In the genomic region with DNA sequence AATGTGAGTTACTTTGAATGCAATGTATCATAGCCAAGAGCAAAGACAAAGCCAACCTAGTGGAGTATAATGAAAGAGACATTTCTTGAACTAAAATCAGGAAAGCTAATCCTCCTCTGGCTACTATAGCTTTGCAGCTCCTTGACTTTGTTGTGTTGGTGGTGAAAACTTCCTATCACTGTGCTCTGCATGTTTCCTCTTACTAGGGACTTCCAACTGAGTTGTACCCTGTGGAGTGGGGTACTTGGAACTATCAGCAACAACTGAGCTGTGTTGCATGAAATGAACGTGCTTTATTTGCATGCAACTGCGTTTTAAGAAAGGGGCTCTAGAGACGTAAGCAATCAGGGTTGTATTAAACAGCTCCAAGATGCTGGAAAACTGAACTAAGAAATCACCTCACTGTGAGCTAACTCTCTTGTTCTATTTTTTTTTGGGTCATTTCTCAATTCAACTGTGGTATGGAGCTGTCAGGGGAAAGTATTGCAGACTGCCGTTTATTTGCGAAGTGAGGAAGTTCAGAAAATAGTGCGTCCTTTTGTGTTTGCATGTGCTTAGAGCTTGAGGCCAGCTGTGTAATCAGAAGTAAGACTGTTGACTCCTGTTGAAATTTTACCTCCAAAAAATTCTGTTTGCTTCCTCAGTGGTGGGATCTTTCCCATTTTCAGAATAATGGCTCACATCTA, we compare ENCODE assay signal across 23 mouse cellular contexts.
DNase-seq lines count a peak whose midpoint lies in the region; ATAC-seq and TF ChIP-seq lines count a peak whose summit lies in the region.
"Had no signal": no experiment of that assay in that cellular context is flagged by ENCODE, and none has a peak within 500 bp of the region (broad histone marks: within the 10 kb centered on the region; RNA-seq: fewer than 3 reads in every experiment).

No protein-coding gene starts in this region.

- TF ChIP-seq CTCF in midbrain, postnatal 0 days (IDR thresholded peaks at IDR 0.05), result no peak
- no peak for TF ChIP-seq CTCF in thymus, adult 2 months (IDR thresholded peaks at IDR 0.05; ENCODE audit: borderline replicate concordance, control insufficient read depth, extremely low read depth, insufficient read depth, low read length, poor library complexity)

- no peaks in the 10 kb centered on the region for H3K36me3 ChIP-seq in embryonic facial prominence, embryonic 14.5 days (ENCODE audit: control insufficient read depth, insufficient read depth, low read length)
- H3K36me3 ChIP-seq in embryonic facial prominence, embryonic 10.5 days (replicated peaks), result no peaks in the 10 kb centered on the region
- H3K36me3 ChIP-seq in midbrain, postnatal 0 days (ENCODE audit: insufficient read depth, low read length), result no peaks in the 10 kb centered on the region
- H3K36me3 ChIP-seq in midbrain, embryonic 10.5 days, result no peaks in the 10 kb centered on the region
- no peaks in the 10 kb centered on the region for H3K36me3 ChIP-seq in thymus, adult 2 months (ENCODE audit: control insufficient read depth, insufficient read depth, low read length)
- H3K36me3 ChIP-seq: embryonic facial prominence, embryonic 12.5 days; forebrain, embryonic 12.5 days; forebrain, embryonic 15.5 days; intestine, embryonic 15.5 days had no signal

- TF ChIP-seq POLR2A in thymus, adult 2 months (IDR thresholded peaks at IDR 0.05; ENCODE audit: control insufficient read depth, extremely low read depth, insufficient read depth, low read length, poor library complexity), result no peak

- no peak overlapping the region for H3K4me2 ChIP-seq in embryonic facial prominence, embryonic 14.5 days (ENCODE audit: low read depth, low read length)
- H3K4me2 ChIP-seq in midbrain, postnatal 0 days (ENCODE audit: low read depth, low read length, poor library complexity, severe bottlenecking), result no peak overlapping the region
- H3K4me2 ChIP-seq: embryonic facial prominence, embryonic 12.5 days; forebrain, embryonic 12.5 days; forebrain, embryonic 15.5 days; heart, embryonic 11.5 days; hindbrain, embryonic 14.5 days; intestine, embryonic 15.5 days had no signal

- no peak overlapping the region for H3K4me3 ChIP-seq in embryonic facial prominence, embryonic 14.5 days (ENCODE audit: low read depth, low read length)
- no peak overlapping the region for H3K4me3 ChIP-seq in embryonic facial prominence, embryonic 10.5 days
- no peak overlapping the region for H3K4me3 ChIP-seq in midbrain, postnatal 0 days (ENCODE audit: low read depth, low read length)
- no peak overlapping the region for H3K4me3 ChIP-seq in midbrain, embryonic 10.5 days
- H3K4me3 ChIP-seq in thymus, adult 2 months (ENCODE audit: control insufficient read depth, insufficient read depth, low read length), result no peak overlapping the region
- H3K4me3 ChIP-seq: embryonic facial prominence, embryonic 12.5 days; erythroblast, embryonic 14.5 days; forebrain, embryonic 12.5 days; forebrain, embryonic 15.5 days; intestine, embryonic 15.5 days had no signal

- DNase-seq in embryonic facial prominence, embryonic 14.5 days (ENCODE audit: low spot score), result peak; percentile 19
- no peak for DNase-seq in embryonic facial prominence, embryonic 10.5 days (ENCODE audit: low spot score)
- DNase-seq in midbrain, postnatal 0 days (ENCODE audit: low spot score), result peak; percentile 3
- DNase-seq in midbrain, embryonic 10.5 days (ENCODE audit: low spot score), result no peak
- DNase-seq in thymus, adult 2 months, result no peak
- DNase-seq: adrenal gland, adult 8-10 months; adrenal gland, postnatal 25 days; cerebellum, adult 11-12 months; cerebellum, adult 8-10 months; cerebellum, postnatal 10 days; cerebellum, postnatal 36 days; gastrocnemius, postnatal 10 days; gastrocnemius, postnatal 36 days; heart, adult 11 months had no signal

- no peak overlapping the region for H3K27ac ChIP-seq in embryonic facial prominence, embryonic 14.5 days (replicated peaks; ENCODE audit: low read depth, low read length)
- no peak overlapping the region for H3K27ac ChIP-seq in embryonic facial prominence, embryonic 10.5 days (replicated peaks)
- no peak overlapping the region for H3K27ac ChIP-seq in midbrain, postnatal 0 days (ENCODE audit: low read depth, low read length)
- H3K27ac ChIP-seq in midbrain, embryonic 10.5 days (replicated peaks), result no peak overlapping the region
- no peak overlapping the region for H3K27ac ChIP-seq in thymus, adult 2 months (ENCODE audit: control insufficient read depth, insufficient read depth, low read length)
- H3K27ac ChIP-seq: embryonic facial prominence, embryonic 12.5 days; forebrain, embryonic 12.5 days; forebrain, embryonic 15.5 days; hindbrain, embryonic 14.5 days; intestine, embryonic 15.5 days had no signal

- H3K9me3 ChIP-seq in embryonic facial prominence, embryonic 14.5 days (ENCODE audit: control insufficient read depth, low read length), result no peaks in the 10 kb centered on the region
- no peaks in the 10 kb centered on the region for H3K9me3 ChIP-seq in embryonic facial prominence, embryonic 10.5 days
- no peaks in the 10 kb centered on the region for H3K9me3 ChIP-seq in midbrain, postnatal 0 days (ENCODE audit: low read length)
- no peaks in the 10 kb centered on the region for H3K9me3 ChIP-seq in midbrain, embryonic 10.5 days (replicated peaks)
- H3K9me3 ChIP-seq: embryonic facial prominence, embryonic 12.5 days; forebrain, embryonic 12.5 days; forebrain, embryonic 15.5 days; intestine, embryonic 15.5 days had no signal

- ATAC-seq in embryonic facial prominence, embryonic 14.5 days (ENCODE audit: low read depth), result no peak
- ATAC-seq in midbrain, postnatal 0 days (ENCODE audit: low FRiP score), result no peak
- ATAC-seq in megakaryocyte, adult 5-6 weeks (ENCODE audit: poor library complexity, severe bottlenecking), result peak; percentile 82
- ATAC-seq: activated CD4-positive, CD25-positive, alpha-beta regulatory T cell, adult 4 months; forebrain, embryonic 15.5 days; intestine, embryonic 15.5 days had no signal

- 69% methylated on average over 6 of the region's 6 CpGs for WGBS in embryonic facial prominence, embryonic 14.5 days
- 81% methylated on average over 6 of the region's 6 CpGs for WGBS in embryonic facial prominence, embryonic 10.5 days
- WGBS in midbrain, postnatal 0 days, result 68% methylated on average over 6 of the region's 6 CpGs
- WGBS in midbrain, embryonic 10.5 days, result 78% methylated on average over 6 of the region's 6 CpGs
- WGBS in thymus, adult 2 months, result 80% methylated on average over 6 of the region's 6 CpGs

- H3K27me3 ChIP-seq in embryonic facial prominence, embryonic 14.5 days (replicated peaks; ENCODE audit: control insufficient read depth, insufficient read depth, low read length), result no peaks in the 10 kb centered on the region
- H3K27me3 ChIP-seq in embryonic facial prominence, embryonic 10.5 days (replicated peaks; ENCODE audit: low read depth, poor library complexity, severe bottlenecking), result no peaks in the 10 kb centered on the region
- H3K27me3 ChIP-seq in midbrain, postnatal 0 days (ENCODE audit: insufficient read depth, low read length), result no peaks in the 10 kb centered on the region
- no peaks in the 10 kb centered on the region for H3K27me3 ChIP-seq in midbrain, embryonic 10.5 days (ENCODE audit: low read depth, poor library complexity, severe bottlenecking)
- no peaks in the 10 kb centered on the region for H3K27me3 ChIP-seq in thymus, adult 2 months (ENCODE audit: control insufficient read depth, insufficient read depth, low read length)
- H3K27me3 ChIP-seq: embryonic facial prominence, embryonic 12.5 days; forebrain, embryonic 12.5 days; forebrain, embryonic 15.5 days; intestine, embryonic 15.5 days had no signal

- H3K9ac ChIP-seq in embryonic facial prominence, embryonic 14.5 days (ENCODE audit: low read depth, low read length), result no peak overlapping the region
- no peak overlapping the region for H3K9ac ChIP-seq in midbrain, postnatal 0 days (replicated peaks; ENCODE audit: low read length, poor library complexity, severe bottlenecking)
- H3K9ac ChIP-seq: embryonic facial prominence, embryonic 12.5 days; forebrain, embryonic 12.5 days; forebrain, embryonic 15.5 days; hindbrain, embryonic 14.5 days; intestine, embryonic 15.5 days had no signal

- H3K4me1 ChIP-seq in embryonic facial prominence, embryonic 14.5 days (ENCODE audit: control insufficient read depth, insufficient read depth, low read length), result no peaks in the 10 kb centered on the region
- H3K4me1 ChIP-seq in embryonic facial prominence, embryonic 10.5 days, result no peaks in the 10 kb centered on the region
- no peaks in the 10 kb centered on the region for H3K4me1 ChIP-seq in midbrain, postnatal 0 days (ENCODE audit: insufficient read depth, low read length)
- H3K4me1 ChIP-seq in midbrain, embryonic 10.5 days, result 0 out of 2 replicates have a peak, but pooled peaks cover 2% of the 10 kb centered on the region
- H3K4me1 ChIP-seq in thymus, adult 2 months (replicated peaks; ENCODE audit: control insufficient read depth, insufficient read depth, low read length), result no peaks in the 10 kb centered on the region
- H3K4me1 ChIP-seq: embryonic facial prominence, embryonic 12.5 days; forebrain, embryonic 12.5 days; forebrain, embryonic 15.5 days; intestine, embryonic 15.5 days had no signal

Comparison
In these comparisons a context has a peak if more than half of its experiments do, and no peak if none do; other contexts are left out.
1. DNase-seq: peak in embryonic facial prominence, embryonic 14.5 days (single experiment) and midbrain, postnatal 0 days (single experiment); none in embryonic facial prominence, embryonic 10.5 days (single experiment), midbrain, embryonic 10.5 days (single experiment) and thymus, adult 2 months (single experiment).